Mouse (Mus musculus): ENCODE results near the gene Gm49630. TPM values are rescaled to one million over a fixed set of nuclear protein-coding genes. Genes with fewer than 3 reads are reported as not detected.
"Not testable (repeated sequence)": the region's sequence is repeated elsewhere in the genome, so short reads cannot be mapped to it uniquely, and the experiment has no call there.

Gm49630 gene
- not detected for total RNA-seq (2021)

DNA sequence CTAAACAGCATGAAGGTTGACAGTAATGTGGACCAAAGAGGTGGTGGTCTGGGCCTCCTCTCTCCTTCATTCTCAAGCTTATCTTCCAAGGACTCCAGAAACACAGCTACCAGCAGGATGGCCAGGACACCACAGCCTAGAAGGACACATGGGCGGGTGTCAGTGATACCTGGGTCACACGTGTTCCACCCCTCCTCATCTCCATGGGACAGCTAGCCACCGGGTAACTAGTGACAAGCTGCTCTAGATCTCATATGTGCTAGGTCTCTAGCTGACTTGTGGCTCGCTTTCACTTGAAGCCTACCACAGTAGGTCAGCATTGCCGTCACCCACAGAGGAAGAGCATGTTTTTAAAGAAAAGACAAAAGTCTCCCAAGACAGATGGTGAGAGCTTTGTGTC, at the start of gene Gm49630:
Gene Gm49630 (minus strand): TSS at position 101 of the 400 bp plus-strand sequence.
- DNase-seq (ENCODE audit: extremely low spot score in 1 of 2, low spot score in 2 of 2); intact Hi-C loops (cut with DNase I): not testable (repeated sequence)

DNA sequence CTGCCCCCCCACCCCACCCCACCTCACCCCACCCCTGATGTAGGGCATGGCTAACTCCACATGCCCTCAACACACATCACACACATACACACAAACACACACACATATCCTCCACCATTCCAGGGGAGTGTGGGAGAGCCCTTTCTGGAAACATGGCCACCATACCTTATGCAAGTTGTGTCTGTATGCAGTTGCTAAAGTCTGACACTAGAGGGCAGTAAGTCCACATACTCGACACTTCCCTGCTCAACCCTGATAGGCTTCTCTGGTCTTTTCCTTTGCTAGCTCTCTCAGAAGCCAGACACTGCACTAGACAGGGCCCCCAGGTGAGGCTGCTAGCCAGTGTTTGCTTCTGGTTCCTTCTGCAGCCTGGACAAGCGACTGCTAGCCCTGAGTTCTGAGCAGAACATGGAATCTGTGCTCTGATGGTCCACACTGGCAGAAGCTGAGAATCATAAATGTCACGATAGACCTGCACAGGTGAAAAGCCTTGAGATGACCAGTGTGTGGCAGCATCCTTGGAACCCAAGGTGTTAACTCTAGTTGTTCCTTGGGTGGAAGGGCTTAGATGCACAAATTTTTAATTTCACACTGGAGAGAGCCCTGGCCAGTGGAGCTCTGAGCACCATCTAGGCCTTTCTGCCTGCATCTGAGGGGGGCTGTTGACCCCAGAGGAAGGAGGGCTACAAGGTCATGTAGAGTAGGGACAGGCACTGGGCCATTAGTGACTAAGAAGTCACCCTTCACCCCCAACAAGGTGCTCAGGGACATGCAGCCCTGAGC, 48.6 kb upstream of the Gm49630 start:
- intact Hi-C loops (cut with DNase I): not testable (repeated sequence)
- DNase-seq (ENCODE audit: extremely low spot score in 1 of 2, low spot score in 2 of 2): peak in 1 of 2 experiments; percentile 9

DNA sequence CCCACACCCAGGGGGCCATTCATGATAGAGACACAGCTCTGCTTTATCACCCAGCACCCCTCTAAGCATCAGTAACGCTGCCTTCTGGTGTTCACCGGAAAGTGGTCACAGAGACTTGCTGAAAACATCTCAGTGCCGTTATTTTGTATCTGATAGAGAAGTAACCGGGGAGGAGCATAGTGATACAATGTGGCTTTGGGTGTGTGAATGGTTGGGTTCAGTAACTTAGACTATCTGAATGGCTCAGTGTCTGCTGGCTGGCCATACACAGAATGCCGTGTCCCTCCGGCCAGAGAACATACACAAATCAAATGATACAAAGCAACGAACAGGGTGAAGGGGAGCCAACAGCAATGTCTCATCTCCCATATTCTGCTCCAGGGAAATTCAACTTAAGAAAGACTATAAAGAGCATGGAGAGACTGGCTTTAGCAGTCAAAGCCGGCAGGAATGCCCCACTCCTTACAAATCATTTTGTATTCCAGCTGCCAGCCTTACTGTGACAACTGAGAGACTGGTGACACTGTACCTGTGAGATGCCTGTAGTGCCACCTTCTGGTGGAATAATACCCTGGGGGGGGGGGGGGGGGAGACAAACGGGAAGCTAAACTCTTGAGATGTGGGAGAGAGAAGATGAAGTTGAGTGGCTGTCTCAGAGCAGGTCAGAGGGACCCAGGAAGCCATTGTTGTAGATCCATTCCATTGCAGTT, 43.0 kb upstream of the Gm49630 start:
- DNase-seq (ENCODE audit: extremely low spot score in 1 of 2, low spot score in 2 of 2); intact Hi-C loops (cut with DNase I): not testable (repeated sequence)

DNA sequence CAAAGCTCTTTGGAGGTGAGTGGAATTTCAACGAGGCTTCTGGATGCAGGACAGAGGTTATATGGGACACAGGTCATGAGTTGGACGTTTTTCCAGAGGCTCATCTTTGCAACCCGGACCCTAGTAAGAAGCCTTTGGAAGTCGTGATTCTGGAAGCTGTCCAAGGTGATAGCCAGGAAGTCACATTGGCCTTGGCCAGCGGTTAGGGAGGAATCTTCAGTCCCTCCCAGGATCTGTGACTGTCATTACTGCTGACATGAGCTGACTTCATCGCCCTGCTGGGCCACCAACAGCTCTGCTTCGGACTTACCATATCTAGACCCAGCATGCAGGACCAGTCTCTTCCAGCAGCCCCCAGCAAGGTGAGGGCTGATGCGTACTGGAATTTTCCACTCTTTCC, 41.6 kb upstream of the Gm49630 start:
- DNase-seq (ENCODE audit: extremely low spot score in 1 of 2, low spot score in 2 of 2); intact Hi-C loops (cut with DNase I): not testable (repeated sequence)

DNA sequence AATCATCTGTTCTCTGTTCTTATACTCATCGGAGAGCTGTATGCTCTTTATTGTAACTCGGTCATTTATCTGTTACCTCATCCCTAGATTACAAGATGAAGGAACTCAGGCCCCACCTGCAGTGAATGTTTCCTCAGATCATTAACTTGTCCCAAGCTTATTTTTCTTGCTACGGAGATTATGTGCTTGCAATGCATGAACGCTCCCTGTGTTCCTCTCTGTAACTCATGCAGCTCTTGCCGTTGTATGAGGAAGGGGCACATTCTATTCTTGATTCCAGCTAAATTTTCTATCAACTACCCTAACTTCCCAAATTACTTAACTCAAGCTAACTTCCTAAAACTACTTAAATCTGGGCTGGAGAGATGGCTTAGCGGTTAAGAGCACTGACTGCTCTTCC, 28.0 kb upstream of the Gm49630 start:
- intact Hi-C loops (cut with DNase I); DNase-seq (ENCODE audit: extremely low spot score in 1 of 2, low spot score in 2 of 2): not testable (repeated sequence)

DNA sequence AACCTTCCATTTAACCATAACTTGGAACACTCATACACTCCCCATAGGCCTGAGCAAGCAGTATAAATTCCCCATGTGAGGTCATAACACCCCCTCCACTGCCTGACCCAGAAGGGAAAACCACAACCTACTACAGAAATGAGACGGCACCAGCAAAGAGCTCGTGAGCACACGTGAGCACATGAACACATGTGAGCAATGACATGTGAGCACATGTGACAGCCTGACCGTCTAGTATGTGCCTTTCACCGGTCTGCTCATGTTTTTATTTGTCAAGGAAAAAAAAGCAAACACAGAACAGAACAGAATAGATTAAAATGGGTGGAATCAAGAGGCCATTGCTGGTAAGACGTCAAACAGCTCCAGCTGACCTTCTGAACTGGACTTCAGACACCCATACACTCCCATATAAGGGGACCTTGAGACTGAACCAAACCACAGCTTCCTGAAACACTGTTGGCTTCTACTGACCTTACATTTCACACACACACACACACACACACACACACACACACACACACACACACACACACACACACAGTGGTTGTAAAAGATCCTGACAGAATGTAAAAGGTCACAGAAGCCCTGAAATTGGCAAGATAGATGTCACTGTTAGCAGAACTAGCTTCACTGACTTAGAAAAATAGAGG, 26.5 kb upstream of the Gm49630 start:
- DNase-seq (ENCODE audit: extremely low spot score in 1 of 2, low spot score in 2 of 2); intact Hi-C loops (cut with DNase I): not testable (repeated sequence)

DNA sequence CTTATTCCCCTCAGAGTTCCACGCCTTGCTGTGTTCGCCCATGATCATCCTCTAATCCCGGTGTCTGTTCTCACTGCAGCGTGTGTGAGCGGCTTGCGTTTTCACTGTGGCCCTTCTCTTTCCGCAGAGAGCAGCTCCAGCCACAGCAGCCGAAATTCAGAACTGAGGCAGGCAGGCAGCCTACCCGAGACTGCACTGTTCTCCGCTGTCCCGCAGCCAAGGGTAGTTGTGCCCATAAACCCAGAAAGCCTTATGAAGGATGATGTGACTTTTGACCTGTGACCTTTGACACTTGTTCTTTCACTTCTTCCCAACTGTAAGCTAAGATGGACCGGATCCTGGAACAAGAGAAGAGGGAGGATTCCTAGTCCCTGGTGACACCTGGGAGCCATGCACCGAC, 25.3 kb upstream of the Gm49630 start:
- DNase-seq (ENCODE audit: extremely low spot score in 1 of 2, low spot score in 2 of 2); intact Hi-C loops (cut with DNase I): not testable (repeated sequence)

DNA sequence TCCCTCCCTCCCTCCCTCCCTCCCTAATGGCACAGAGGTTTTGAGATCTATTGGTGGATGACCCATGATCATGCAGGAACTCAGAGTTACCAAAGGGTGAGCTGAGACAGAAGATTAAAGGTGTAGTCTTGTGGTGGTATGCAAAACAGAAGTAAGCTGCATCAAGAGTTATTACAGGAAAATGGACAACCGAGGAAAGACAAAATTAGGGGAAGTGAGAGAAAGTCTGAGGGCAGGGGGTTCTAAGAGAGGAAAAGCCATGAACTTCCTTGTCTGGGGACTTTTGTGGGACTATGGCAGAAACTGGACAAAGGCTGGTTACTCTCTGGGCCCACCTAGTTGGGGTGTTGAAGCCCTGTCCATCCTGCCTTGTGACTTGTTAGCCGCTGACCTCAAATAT, 24.5 kb upstream of the Gm49630 start:
- DNase-seq (ENCODE audit: extremely low spot score in 1 of 2, low spot score in 2 of 2); intact Hi-C loops (cut with DNase I): not testable (repeated sequence)

DNA sequence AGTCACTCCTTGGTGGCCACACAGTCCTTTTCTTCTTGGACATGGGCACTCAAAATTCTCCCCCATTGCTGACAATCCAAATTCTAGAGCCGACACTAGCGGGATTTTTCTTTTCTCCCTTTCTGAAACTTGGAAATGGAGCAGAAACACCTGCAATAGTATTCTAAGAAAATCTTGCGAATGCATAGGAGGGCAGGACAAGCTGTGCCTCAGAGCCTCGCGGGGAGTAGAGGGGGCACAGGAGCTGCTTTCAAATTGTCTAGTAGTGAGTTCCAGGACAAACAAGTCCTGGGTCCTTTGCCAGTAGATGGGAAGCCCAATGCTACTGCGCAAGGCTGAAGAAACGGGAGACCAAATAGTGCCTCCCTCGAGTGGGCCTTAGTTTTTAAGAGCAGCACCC, 23.9 kb upstream of the Gm49630 start:
- intact Hi-C loops (cut with DNase I): not testable (repeated sequence)

DNA sequence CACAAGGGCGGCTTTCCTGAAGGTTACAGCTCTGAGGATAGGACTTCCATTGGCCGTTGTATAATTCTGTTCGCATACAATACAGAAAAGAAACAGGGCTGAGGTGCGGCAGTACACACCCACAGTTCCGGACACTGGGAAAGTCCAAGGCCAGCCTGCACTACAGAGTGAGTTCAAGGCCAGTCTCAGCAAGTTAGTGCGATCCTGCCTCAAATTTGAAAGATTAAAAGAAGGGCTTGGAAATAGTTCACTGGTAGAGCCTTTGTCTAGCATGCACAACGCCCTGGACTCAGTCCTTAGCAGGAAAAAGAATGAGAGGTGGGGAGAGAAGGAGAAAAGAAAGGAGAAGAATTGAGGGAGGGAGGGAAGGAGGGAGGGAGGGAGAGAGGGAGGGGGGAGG, 23.3 kb upstream of the Gm49630 start:
- intact Hi-C loops (cut with DNase I); DNase-seq (ENCODE audit: extremely low spot score in 1 of 2, low spot score in 2 of 2): not testable (repeated sequence)

More for the DNA sequence above, 23.9 kb upstream of the Gm49630 start:
- not testable (repeated sequence) for DNase-seq (ENCODE audit: extremely low spot score in 1 of 2, low spot score in 2 of 2)

DNA sequence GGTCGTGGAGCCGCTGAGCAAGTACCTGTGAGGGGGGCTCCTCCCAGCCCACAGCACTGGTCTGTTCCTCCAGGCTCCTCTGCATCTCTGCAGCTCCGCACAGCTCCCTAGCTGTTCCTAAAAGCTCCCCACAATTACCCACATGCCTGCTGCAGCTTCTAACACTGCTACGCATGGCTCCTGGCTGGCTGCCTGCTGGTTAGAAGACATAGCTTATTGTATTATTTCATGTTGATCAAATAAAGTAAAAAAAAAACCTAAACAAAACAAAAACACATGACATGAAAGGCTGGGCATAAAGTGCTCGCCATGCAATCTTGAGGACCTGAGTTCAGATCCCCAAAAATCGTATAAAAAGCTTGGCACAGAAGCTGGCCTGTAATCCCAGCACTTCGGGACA, 18.1 kb upstream of the Gm49630 start:
- intact Hi-C loops (cut with DNase I): not testable (repeated sequence)
- DNase-seq (ENCODE audit: extremely low spot score in 1 of 2, low spot score in 2 of 2): peak in 1 of 2 experiments; percentile 32

DNA sequence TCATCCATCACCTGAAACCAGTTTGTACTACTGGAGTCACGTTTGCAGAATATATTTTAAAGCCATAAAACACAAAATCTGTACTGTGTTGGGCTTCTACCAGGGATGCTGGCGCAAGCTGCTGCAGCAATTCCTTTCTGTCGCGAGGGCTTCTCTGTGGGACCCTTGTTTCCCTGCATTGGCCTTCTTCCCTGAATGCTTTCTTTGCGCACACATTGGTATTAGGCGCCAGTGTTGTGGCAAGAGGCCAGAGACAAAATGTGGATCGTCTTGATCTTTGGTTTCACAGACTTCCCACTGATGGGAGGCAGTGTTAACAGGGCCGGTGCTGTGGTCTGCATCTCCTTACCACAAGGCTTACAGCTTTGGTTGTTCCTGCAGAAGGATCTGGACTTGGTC, 17.2 kb upstream of the Gm49630 start:
- intact Hi-C loops (cut with DNase I); DNase-seq (ENCODE audit: extremely low spot score in 1 of 2, low spot score in 2 of 2): not testable (repeated sequence)

DNA sequence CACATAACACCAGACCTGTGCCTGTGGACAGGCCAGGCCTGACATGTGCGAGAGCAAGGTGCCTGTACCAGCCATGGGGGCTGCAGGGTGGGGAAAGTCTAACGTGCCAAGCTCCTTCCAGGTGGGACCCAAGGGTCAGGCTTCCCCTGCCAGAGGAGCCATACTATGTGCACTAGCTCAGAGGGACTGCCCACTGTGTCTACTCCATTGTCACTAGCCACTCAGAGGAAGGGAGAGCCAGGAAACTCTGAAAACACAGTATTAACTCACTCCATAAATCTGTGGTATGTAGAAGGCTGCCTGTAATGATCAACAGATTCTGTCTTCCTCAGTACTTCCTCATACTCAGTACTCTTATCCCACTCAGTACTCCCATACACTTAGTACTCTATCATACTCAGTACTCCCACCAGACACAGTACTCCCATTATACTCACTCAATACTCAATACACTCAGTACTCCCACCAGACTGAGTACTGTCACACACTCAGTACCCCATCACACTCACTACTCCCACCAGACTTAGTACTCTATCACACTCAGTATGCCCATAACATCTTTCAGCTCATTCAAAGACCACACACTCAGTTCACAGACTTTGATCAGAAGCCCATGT, 16.7 kb upstream of the Gm49630 start:
- intact Hi-C loops (cut with DNase I); DNase-seq (ENCODE audit: extremely low spot score in 1 of 2, low spot score in 2 of 2): not testable (repeated sequence)

DNA sequence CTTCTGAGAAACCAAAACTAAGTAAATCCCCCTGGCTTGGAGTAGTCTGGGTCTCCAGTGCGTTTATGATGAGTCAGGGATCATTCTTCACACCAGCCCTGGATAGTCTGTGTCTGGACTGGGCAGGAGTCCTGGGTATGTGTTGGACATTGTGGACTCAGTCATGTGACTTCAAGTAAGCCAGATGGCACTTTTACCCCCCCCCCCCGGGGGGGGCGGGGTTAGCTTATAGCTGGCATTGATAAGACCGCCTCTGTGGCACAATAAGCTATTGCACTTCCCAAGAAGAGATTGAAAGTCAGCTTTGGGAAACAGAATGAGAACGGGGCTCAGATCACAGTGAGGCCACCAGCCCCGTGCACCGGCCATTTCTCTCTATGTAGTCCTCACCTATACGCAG, 14.2 kb upstream of the Gm49630 start:
- DNase-seq (ENCODE audit: extremely low spot score in 1 of 2, low spot score in 2 of 2); intact Hi-C loops (cut with DNase I): not testable (repeated sequence)

DNA sequence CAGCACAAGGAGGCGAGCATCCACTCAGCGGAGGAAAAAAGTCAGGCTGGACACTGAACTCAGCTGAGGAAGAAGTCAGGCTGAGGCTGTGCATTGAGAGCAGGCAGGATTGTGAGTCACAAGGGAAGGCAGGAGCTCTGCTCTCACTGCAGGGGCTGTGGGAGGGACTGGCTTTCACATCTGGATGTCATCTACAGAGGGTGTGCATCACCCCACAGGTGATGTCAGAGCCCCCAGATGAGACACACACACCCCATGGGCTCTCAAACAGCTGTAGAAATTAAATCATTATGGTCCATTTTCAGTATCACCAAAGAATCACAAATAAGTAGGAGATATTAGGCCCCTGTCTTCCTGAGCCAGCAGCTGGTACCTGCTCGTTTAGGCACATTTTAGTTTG, 13.6 kb upstream of the Gm49630 start, which contains the start of gene Unc93a2:
Gene Unc93a2 (minus strand): TSS at position 101 of the 400 bp plus-strand sequence.
- DNase-seq (ENCODE audit: extremely low spot score in 1 of 2, low spot score in 2 of 2); intact Hi-C loops (cut with DNase I): not testable (repeated sequence)

DNA sequence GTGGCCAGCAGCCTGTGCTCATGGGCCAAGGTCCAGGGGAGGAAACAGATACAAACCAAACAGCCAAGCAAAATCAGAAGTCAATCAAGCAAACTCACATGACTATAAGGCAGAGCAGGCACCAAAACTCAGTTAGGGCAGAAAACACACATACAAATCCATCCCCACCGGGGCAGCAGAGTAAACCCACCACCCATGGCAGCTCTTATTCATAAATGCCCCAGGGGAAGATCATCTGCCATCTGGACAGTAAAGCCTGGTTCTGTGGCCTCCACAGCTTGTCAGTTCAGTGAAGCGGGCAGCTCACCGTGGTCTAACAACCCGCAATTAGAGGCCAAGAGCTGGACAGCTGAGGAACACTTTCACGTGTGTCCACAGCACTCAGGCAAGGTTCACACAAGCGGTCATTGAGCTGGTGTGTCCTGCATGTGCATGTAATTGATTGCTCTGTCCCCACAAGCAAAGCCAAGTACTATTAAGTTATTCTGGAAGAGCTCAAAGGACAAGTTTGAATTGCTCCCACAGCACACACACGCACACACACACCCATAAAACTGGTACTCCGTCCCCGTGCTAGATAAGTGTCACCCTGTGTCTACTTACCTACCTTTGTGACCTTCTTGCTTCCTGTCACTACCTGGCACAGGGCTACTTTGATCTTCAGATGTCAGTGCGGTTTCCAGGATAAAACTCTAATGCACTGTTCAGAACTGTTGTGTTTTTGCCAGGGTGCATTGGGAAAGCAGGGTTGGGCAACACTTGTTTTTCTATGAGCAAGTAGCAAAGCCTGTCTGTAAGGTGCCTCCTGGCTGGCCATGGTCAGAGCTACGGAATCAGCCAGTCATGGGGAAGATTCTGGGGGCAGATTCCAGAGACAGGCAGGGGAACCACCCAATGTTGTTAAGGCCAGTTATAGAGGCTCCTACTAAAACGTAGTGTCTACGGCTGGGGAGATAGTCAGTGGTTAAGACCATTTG, 11.7 kb upstream of the Gm49630 start:
- intact Hi-C loops (cut with DNase I); DNase-seq (ENCODE audit: extremely low spot score in 1 of 2, low spot score in 2 of 2): not testable (repeated sequence)

DNA sequence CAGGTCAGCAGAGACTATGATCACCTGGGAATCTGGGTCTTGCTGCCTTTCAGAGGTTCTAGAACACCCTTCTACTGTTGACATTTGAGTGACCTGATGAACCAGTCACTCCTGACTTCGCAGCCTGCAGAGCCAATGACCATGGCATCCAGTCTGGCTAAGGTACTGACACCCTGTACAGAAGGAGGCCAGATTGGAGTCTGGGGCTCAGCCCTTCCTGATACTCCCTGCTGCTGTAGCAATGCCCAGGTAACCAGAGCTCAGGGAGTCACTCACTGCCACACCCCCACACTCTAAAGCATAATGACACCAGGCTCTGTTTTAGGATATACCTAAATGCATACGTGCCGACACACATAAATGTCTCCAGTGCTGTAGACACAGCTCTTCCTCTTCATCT, 10.9 kb upstream of the Gm49630 start:
- intact Hi-C loops (cut with DNase I); DNase-seq (ENCODE audit: extremely low spot score in 1 of 2, low spot score in 2 of 2): not testable (repeated sequence)

DNA sequence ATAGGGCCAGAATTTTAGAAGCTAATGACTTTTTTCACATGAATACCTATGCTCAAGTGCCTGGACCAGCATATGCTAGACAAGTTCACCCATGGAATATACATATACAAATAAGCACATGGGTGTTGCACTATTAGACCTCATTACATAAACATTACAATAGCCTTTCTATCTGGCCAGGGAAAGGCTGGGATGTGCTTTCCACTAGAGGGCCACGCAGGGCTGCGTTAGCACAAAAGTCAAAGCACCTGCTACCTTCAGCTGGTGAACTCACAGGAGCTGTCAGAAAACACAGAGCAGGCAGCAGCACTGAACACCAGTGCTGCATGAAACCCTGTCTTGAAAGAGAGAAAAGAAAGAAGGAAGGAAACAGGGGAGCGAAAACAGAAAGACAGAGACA, 6.1 kb upstream of the Gm49630 start:
- DNase-seq (ENCODE audit: extremely low spot score in 1 of 2, low spot score in 2 of 2); intact Hi-C loops (cut with DNase I): not testable (repeated sequence)
